Mouse (Mus musculus) inflammation-experienced regulatory T-cells, adult 16 weeks (primary cell): ENCODE results near the gene Timm29. TPM values are rescaled to one million over a fixed set of nuclear protein-coding genes. Genes with fewer than 3 reads are reported as not detected.

Experiments
- polyA plus RNA-seq: library from polyadenylated mRNA; unstranded; fragments of 100-300 nt; shearing (Covaris generic); gene quantifications from one replicate; pipeline ENCODE4 v1.2.1, GENCODE M21; 2017

Gene Timm29
- polyA plus RNA-seq: 2.7 TPM

DNA sequence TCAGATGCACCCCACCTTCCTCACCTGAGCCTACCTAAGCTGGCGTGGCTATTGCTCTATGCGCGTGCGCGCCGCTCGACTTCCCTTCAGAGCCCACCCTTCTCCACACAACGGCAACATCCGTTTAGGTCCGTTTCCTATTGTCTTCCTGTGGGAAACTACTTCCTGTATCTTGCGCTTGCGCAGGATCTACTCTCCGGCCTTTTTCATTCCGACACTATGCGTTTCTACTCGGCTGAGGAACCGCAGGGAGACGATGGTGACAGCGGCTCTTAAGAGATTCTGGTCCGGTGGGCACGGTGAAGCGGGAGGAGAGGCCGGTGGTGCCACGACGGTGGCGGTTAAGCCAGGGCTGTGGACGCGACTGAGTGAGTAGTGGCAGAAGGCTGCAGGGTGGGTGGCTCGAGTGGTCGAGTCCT is at the start of gene Timm29, which contains the start of gene Yipf2:
TSS of gene Timm29 (plus strand) at position 20 of the 419 bp plus-strand sequence.
TSS of gene Yipf2 (minus strand) at position 126 of the 419 bp plus-strand sequence.

DNA sequence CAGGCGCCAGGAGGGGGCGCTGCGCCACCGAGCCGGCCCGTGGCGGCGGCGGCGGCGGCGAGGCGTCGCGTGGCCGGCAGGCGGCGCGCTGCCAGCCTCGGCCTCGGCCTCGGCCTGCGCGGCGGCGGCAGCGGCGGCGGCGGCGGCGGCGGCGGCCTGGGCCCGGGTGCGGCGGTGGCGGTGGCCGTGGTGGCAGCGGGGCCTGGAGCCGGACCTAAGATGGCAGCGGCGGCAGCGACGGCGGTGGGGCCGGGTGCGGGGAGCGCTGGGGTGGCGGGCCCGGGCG is 45.8 kb upstream of the Timm29 start, which contains the start of gene Carm1:
TSS of gene Carm1 (plus strand) at position 106 of the 286 bp plus-strand sequence.

DNA sequence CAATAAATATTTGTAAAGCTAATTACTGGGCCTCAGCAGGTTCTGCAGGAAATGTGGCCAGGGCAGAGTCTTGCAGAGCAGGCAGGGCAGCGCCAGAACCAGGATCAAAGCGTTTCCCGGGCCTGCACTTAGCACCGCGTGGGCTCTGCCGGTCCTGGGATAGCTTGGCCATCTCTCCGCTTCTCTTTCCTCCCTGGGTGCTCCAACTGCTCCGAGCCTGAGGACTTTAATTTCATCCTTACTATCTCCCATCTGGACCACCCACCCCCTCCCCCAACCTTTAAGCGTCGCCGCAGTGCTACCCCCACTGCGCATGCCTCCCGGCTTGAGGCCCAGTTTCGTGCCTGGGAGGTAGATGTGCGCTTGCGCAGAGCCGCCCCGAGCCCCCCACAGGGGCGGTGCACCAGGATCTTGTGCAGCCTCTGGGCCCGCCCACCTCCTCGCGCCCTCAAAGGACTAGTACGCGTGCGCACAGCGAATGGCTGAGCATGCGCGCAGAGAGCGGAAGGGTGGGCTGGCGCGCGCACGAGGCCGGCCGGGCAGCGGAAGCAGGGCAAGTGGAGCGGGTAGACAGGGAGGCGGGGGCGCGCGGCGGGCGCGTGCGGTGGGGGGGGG is 23.2 kb downstream of the Timm29 start, which contains the start of gene Smarca4:
TSS of gene Smarca4 (plus strand) at position 553 of the 615 bp plus-strand sequence.

Other genes starting within 250 kb of the Timm29 start
- gene Ilf3, start 224.9 kb upstream of the Timm29 start, polyA plus RNA-seq: 70.1 TPM
- 39.5 TPM for gene Qtrt1, start 180.9 kb upstream of the Timm29 start, polyA plus RNA-seq
- 282 TPM for gene Dnm2, start 167.8 kb upstream of the Timm29 start, polyA plus RNA-seq
- 11.5 TPM for gene Tmed1, start 82.5 kb upstream of the Timm29 start, polyA plus RNA-seq
- gene AB124611, start 66.5 kb upstream of the Timm29 start, polyA plus RNA-seq: 40.9 TPM
- gene Carm1, start 45.8 kb upstream of the Timm29 start, polyA plus RNA-seq: 8.1 TPM
- gene Yipf2, start 106 bp downstream of the Timm29 start, polyA plus RNA-seq: 35.3 TPM
- 71.6 TPM for gene Smarca4, start 23.4 kb downstream of the Timm29 start, polyA plus RNA-seq
- 32.4 TPM for gene Ldlr, start 130.8 kb downstream of the Timm29 start, polyA plus RNA-seq
- gene Spc24, start 167.6 kb downstream of the Timm29 start, polyA plus RNA-seq: 7.4 TPM
- gene Kank2, start 206.0 kb downstream of the Timm29 start, polyA plus RNA-seq: not detected
- not detected for gene Angptl8, start 242.8 kb downstream of the Timm29 start, polyA plus RNA-seq